Mouse (Mus musculus) spleen, adult 2 months (tissue): Measurements from ENCODE around the gene Cfl1. TPM values are rescaled to one million over a fixed set of nuclear protein-coding genes. Genes with fewer than 3 reads are reported as not detected.

ENCODE experiments used
- DNase-seq, 2 experiments: peaks; one replicate each; pipeline versions ENCODE4 v3.0.0 to v3.0.0-alpha.2; 2012 to 2021; ENCODE audit warnings: low spot score in 2 of 2, low read depth in 1 of 2
- H3K27ac ChIP-seq: fragments of 200-500 bp; 2 replicates; pipeline ENCODE4 v1.5.1; 2012; ENCODE audit warnings: low read length, inconsistent platforms; ENCODE audit not compliant: insufficient read depth
- H3K27me3 ChIP-seq: fragments of 200-500 bp; 2 replicates; pipeline ENCODE4 v1.6.1; 2012; ENCODE audit warnings: mild to moderate bottlenecking, moderate library complexity, low read length, inconsistent platforms; ENCODE audit not compliant: control insufficient read depth, insufficient read depth
- H3K36me3 ChIP-seq: fragments of 200-500 bp; 2 replicates; pipeline ENCODE4 v1.6.1; 2012; ENCODE audit warnings: mild to moderate bottlenecking, low read length, inconsistent platforms; ENCODE audit not compliant: control insufficient read depth, insufficient read depth
- H3K4me1 ChIP-seq: fragments of 200-500 bp; 2 replicates; pipeline ENCODE4 v1.6.1; 2011; ENCODE audit warnings: inconsistent platforms; ENCODE audit not compliant: control insufficient read depth, insufficient read depth, insufficient read length
- H3K4me3 ChIP-seq: fragments of 200-500 bp; 2 replicates; pipeline ENCODE4 v1.5.1; 2011; ENCODE audit warnings: mild to moderate bottlenecking, inconsistent platforms; ENCODE audit not compliant: insufficient read depth, insufficient read length; ENCODE audit errors: extremely low read depth
- CTCF ChIP-seq: fragments of 200-500 bp; IDR thresholded peaks from 2 replicates; pipeline ENCODE4 v1.5.1; 2011; ENCODE audit warnings: mild to moderate bottlenecking, inconsistent platforms; ENCODE audit not compliant: insufficient read depth, insufficient read length, insufficient replicate concordance; ENCODE audit errors: extremely low read depth
- POLR2A ChIP-seq: fragments of 200-500 bp; IDR thresholded peaks from 2 replicates; pipeline ENCODE4 v1.6.1; 2011; ENCODE audit warnings: low read depth, low read length, inconsistent platforms
- WGBS: fragments of 180-500 bp; shearing (Covaris S2); methylation state at CpG from one replicate; pipeline ENCODE4 v1.1.7; 2018; 5-methylcytosine and 5-hydroxymethylcytosine counted together
- polyA plus RNA-seq: library from polyadenylated mRNA; depleted of rRNA; stranded (reverse); fragments of >200 nt; gene quantifications from 2 replicates; pipeline ENCODE4 v1.2.3, GENCODE M21; 2012

Cfl1 gene
- polyA plus RNA-seq, 1 experiment = 427 TPM

DNA sequence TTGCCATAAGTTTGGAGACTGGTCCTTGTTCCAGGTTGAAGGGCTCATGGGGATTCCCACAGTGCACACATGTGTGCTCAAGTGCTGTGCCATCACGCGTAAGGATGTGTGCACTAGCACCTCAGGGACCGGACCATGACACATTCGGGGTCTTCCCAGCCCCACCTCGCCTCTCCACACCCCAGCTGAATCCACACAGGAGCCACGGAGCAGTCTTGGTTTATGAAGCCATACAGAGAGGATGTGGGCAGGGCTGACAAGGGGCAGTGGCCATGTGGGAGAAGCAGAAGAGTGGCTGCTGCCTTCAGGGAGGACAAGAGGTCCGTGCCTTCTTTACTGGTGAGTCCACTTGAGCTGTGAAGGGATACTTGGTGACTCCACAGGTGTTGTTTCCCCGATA lies 25.2 kb upstream of the Cfl1 start:
- H3K4me1 ChIP-seq = peaks cover 3% of the 10 kb centered on the region; the same call in 1 of the 2 replicates
- no peaks in the 10 kb centered on the region for H3K27me3 ChIP-seq
- H3K4me3 ChIP-seq = no peak overlapping the region
- 91% methylated on average over 8 of the region's 8 CpGs for WGBS
- peaks cover 16% of the 10 kb centered on the region for H3K36me3 ChIP-seq
- no peak overlapping the region for H3K27ac ChIP-seq
- TF ChIP-seq CTCF = no peak
- no peak for TF ChIP-seq POLR2A
- DNase-seq = no peak

DNA sequence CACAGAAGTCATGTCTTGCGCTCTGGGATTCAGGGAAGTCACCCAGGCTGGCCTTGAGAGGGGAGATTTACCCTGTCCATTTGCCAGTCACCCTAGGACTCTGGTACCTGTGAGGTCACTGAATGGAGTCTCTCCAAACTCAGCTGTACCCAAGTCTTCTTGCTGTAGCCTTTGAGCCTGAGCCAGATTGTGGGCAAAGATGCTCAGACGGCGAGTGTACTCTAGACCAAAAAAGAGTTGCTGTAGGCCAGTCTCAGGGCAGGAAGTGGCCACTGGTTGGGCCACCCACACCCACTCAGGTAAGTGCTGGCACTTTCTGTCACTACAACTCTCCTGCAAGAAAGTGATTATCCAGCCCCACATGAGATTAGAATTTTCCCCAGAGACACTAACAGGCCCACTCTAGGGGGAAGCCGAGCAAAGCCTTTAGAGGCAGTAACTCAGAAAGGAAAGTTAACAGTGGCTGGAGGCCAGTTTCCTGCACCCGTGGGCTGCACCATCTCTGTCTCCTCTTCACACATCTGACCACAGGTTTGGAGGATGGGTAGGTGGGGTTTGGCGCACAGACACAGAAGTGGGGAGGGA lies 23.2 kb upstream of the Cfl1 start:
- Histone ChIP-seq H3K4me1 (peaks cover 3% of the 10 kb centered on the region; the same call in 1 of the 2 replicates), H3K27me3 (no peaks in the 10 kb centered on the region), H3K36me3 (peaks cover 16% of the 10 kb centered on the region), H3K27ac (peak overlapping the region; percentile 46), H3K4me3 (0 out of 2 replicates have a peak overlapping the region, but pooled peaks have one; percentile 19)
- WGBS = 58% methylated on average over 6 of the region's 6 CpGs
- DNase-seq = no peak
- TF ChIP-seq POLR2A (no peak), CTCF (no peak)

- H3K27ac ChIP-seq = peak within 1 kb of the TSS; percentile 45
- H3K27me3 ChIP-seq = no peaks in the 10 kb centered on the region; the same call in 1 of the 2 replicates
- TF ChIP-seq CTCF (no peak), POLR2A (peak; percentile 18; the same call in 1 of the 2 replicates)
- peaks cover 3% of the 10 kb centered on the region; the same call in 1 of the 2 replicates for H3K4me1 ChIP-seq
- H3K4me3 ChIP-seq = peak within 1 kb of the TSS; percentile 19; the same call in 1 of the 2 replicates
- 18% methylated on average over 5 of the region's 5 CpGs for WGBS
- H3K36me3 ChIP-seq = peaks cover 10% of the 10 kb centered on the region
- DNase-seq = peak in 1 of 2 experiments; percentile 33
Observed at GRCm38 (mm10) chr19:5468374-5468773, 21.9 kb upstream of the Cfl1 start, which contains the start of gene Ctsw. TSS of gene Ctsw (minus strand) at chr19:5468507.

DNA sequence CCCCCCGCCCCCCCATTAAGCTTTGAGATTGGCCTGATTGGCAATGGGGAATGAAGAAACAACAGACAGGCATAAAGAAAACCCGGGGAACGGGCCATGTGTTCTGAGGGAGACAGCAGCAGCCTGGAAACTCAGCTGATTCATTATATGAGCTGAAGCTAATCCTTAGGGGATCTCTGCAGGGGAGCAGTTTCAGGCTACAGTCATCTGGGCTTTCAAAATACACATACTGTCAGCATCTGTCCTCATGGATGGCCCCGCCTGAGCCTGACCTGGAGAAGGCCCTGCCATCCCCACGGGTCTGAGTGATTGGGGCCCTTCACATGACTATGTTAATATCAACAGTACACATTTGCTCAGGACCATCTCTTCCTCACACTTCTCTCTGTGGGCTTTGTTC lies 18.4 kb upstream of the Cfl1 start:
- H3K36me3 ChIP-seq = no peaks in the 10 kb centered on the region
- H3K27ac ChIP-seq = no peak overlapping the region
- H3K4me1 ChIP-seq = peaks cover 5% of the 10 kb centered on the region
- WGBS = 74% methylated on average over 5 of the region's 5 CpGs
- no peak for DNase-seq
- TF ChIP-seq CTCF (no peak), POLR2A (no peak)
- peaks cover 13% of the 10 kb centered on the region for H3K27me3 ChIP-seq
- no peak overlapping the region for H3K4me3 ChIP-seq

DNA sequence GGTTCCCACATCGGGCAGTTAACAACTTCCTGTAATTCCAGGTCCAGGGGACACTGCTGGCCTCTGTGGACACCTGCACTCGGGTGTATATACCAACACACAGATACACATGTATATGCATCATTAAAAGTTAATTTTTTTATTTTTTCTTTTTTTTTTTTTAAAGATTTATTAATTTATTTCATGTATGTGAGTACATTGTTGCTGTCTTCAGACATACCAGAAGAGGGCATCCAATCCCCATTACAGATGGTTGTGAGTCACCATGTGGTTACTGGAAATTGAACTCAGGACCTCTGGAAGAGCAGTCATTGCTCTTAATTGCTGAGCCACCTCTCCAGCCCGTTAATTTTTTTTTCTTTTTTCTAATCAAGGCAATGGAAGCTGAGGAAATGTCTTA lies 17.4 kb upstream of the Cfl1 start:
- peaks cover 5% of the 10 kb centered on the region for H3K4me1 ChIP-seq
- no peak overlapping the region for H3K27ac ChIP-seq
- no peak for TF ChIP-seq POLR2A
- TF ChIP-seq CTCF = no peak
- H3K4me3 ChIP-seq = no peak overlapping the region
- peaks cover 13% of the 10 kb centered on the region for H3K27me3 ChIP-seq
- 75% methylated on average over 3 of the region's 3 CpGs for WGBS
- no peak for DNase-seq
- no peaks in the 10 kb centered on the region for H3K36me3 ChIP-seq

- 28% methylated on average over 22 of the region's 22 CpGs for WGBS
- peak in 1 of 2 experiments; percentile 43 for DNase-seq
- TF ChIP-seq CTCF = no peak
- TF ChIP-seq POLR2A = no peak
- Histone ChIP-seq H3K27me3 (peaks cover 13% of the 10 kb centered on the region), H3K4me3 (peak within 1 kb of the TSS; percentile 38; the same call in 1 of the 2 replicates), H3K4me1 (peaks cover 2% of the 10 kb centered on the region), H3K36me3 (no peaks in the 10 kb centered on the region), H3K27ac (no peak within 1 kb of the TSS; the same call in 1 of the 2 replicates)
Observed at GRCm38 (mm10) chr19:5473720-5474119, 16.5 kb upstream of the Cfl1 start, which contains the start of gene Efemp2. TSS of gene Efemp2 (plus strand) at chr19:5473954.

DNA sequence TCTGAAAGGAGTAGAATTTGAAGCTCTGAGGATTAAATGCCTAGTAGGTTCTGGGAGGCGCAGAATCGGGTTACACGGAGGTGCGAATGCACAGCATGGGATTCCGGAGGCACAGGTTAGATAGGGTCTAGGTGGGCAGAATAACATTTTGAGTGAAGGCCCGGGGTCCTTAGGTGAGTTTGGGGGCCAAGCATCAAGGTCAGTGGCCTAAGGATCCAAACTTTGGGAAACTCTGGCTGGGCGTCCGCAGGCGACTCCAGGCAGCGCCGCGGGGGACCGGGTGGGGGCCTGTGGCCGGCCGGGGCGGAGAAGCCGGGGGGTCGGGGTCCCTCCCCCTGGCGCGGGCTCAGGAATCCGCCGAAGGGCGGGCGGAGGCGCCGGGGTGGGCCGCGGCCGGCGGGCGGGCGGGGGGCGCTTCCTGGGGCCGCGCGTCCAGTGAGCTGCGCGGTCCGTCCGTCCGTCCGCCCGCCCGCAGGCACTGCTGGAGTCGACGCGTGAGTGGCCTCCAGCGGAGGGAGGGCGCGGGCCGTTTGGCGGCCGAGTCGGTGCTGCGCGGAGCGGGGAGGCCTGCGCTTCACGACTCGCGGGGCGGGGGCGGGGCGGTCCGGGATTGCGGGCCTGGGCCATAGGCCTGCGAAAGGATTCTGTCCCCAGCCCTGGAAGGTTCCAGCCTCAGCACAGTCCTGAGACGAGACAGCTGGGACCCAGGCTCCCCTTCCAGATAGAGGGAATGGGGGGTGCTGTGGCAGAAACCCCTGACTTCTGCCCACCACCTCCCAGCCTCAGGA lies 15.8 kb upstream of the Cfl1 start:
- H3K36me3 ChIP-seq = no peaks in the 10 kb centered on the region
- H3K4me1 ChIP-seq = peaks cover 2% of the 10 kb centered on the region
- TF ChIP-seq POLR2A (no peak), CTCF (no peak)
- peaks cover 13% of the 10 kb centered on the region for H3K27me3 ChIP-seq
- DNase-seq = no peak
- no peak overlapping the region; the same call in 1 of the 2 replicates for H3K27ac ChIP-seq
- peak overlapping the region; percentile 38; the same call in 1 of the 2 replicates for H3K4me3 ChIP-seq
- 3% methylated on average over 56 of the region's 68 CpGs for WGBS
